Mouse (Mus musculus) neural tube, embryonic 11.5 days (tissue): ENCODE data around the gene Smg6. TPM values are rescaled to one million over a fixed set of nuclear protein-coding genes. Genes with fewer than 3 reads are reported as not detected.

Experiments used
- ATAC-seq: fragments of 200-750 bp; cut with Nextera tagmentation; 2 replicates; pipeline ENCODE4 v1.8.0; 2017; ENCODE audit warnings: moderate number of reproducible peaks, mild to moderate bottlenecking, moderate TSS enrichment, moderate library complexity; ENCODE audit not compliant: insufficient read depth, low FRiP score, low TSS enrichment
- DNase-seq: peaks from one replicate; pipeline ENCODE4 v3.0.0-alpha.2; 2015; ENCODE audit warnings: low spot score
- H3K27ac ChIP-seq: fragments of 300-500 bp; sonication (generic); 2 replicates; pipeline ENCODE4 v1.5.1; 2014; ENCODE audit warnings: low read depth, mild to moderate bottlenecking, low read length
- H3K27me3 ChIP-seq: fragments of 300-500 bp; sonication (generic); 2 replicates; pipeline ENCODE4 v1.6.1; 2014; ENCODE audit warnings: mild to moderate bottlenecking, low read length, mixed read lengths; ENCODE audit not compliant: control insufficient read depth, insufficient read depth
- H3K36me3 ChIP-seq: fragments of 300-500 bp; sonication (generic); 2 replicates; pipeline ENCODE4 v1.6.1; 2014; ENCODE audit warnings: mild to moderate bottlenecking, low read length, moderate library complexity, mixed read lengths; ENCODE audit not compliant: control insufficient read depth, insufficient read depth
- H3K4me1 ChIP-seq: fragments of 300-500 bp; sonication (generic); 2 replicates; pipeline ENCODE4 v1.6.1; 2014; ENCODE audit warnings: low read length, mixed read lengths; ENCODE audit not compliant: control insufficient read depth, insufficient read depth
- H3K4me2 ChIP-seq: fragments of 300-500 bp; sonication (generic); 2 replicates; pipeline ENCODE4 v1.6.1; 2014; ENCODE audit warnings: low read depth, mild to moderate bottlenecking, moderate library complexity
- H3K4me3 ChIP-seq: fragments of 300-500 bp; sonication (generic); 2 replicates; pipeline ENCODE4 v1.5.1; 2014; ENCODE audit warnings: low read depth, low read length
- H3K9ac ChIP-seq: fragments of 300-500 bp; sonication (generic); 2 replicates; pipeline ENCODE4 v1.6.1; 2014; ENCODE audit warnings: mild to moderate bottlenecking, low read length
- H3K9me3 ChIP-seq: fragments of 300-500 bp; sonication (generic); 2 replicates; pipeline ENCODE4 v1.6.1; 2016; ENCODE audit warnings: low read length; ENCODE audit not compliant: control insufficient read depth
- WGBS: fragments of 180-500 bp; shearing (Covaris S2); extraction: QIAGEN DNeasy Blood & Tissue Kit; methylation state at CpG from one replicate; pipeline ENCODE4 v1.1.7; 2014; 5-methylcytosine and 5-hydroxymethylcytosine counted together
- polyA plus RNA-seq: library from polyadenylated mRNA; unstranded; fragments of >200 nt; fragmentation: Nextera tagmentation; extraction: Ambion mirVana; gene quantifications from 2 replicates; pipeline ENCODE4 v1.2.1, GENCODE M21; 2014

The Smg6 gene
- polyA plus RNA-seq, 1 experiment from 2014 or later = 17.4 TPM

GRCm38 (mm10) chr11:75129481-75129880, 203.9 kb downstream of the Smg6 start:
- Histone ChIP-seq H3K27ac (no peak overlapping the region), H3K4me1 (no peaks in the 10 kb centered on the region), H3K36me3 (no peaks in the 10 kb centered on the region), H3K4me3 (no peak overlapping the region), H3K27me3 (no peaks in the 10 kb centered on the region), H3K9me3 (no peaks in the 10 kb centered on the region), H3K4me2 (no peak overlapping the region), H3K9ac (no peak overlapping the region)
- ATAC-seq = no peak
- no peak for DNase-seq
- 97% methylated on average over 6 of the region's 6 CpGs for WGBS

- DNase-seq (no peak), ATAC-seq (no peak)
- H3K9me3 ChIP-seq = no peaks in the 10 kb centered on the region
- H3K4me3 ChIP-seq = no peak overlapping the region
- no peaks in the 10 kb centered on the region for H3K36me3 ChIP-seq
- 85% methylated on average over 4 of the region's 4 CpGs for WGBS
- 0 out of 2 replicates have a peak, but pooled peaks cover under 1% of the 10 kb centered on the region for H3K4me1 ChIP-seq
- H3K4me2 ChIP-seq = no peak overlapping the region
- no peak overlapping the region for H3K9ac ChIP-seq
- no peaks in the 10 kb centered on the region for H3K27me3 ChIP-seq
- no peak overlapping the region for H3K27ac ChIP-seq
These were observed 205.7 kb downstream of the Smg6 start for GRCm38 (mm10) chr11:75131300-75131699.

GRCm38 (mm10) chr11:75132278-75132677, 206.7 kb downstream of the Smg6 start:
- 90% methylated on average over 5 of the region's 5 CpGs for WGBS

GRCm38 (mm10) chr11:75133391-75133790, 207.8 kb downstream of the Smg6 start:
- no peak overlapping the region for H3K4me2 ChIP-seq
- no peak overlapping the region for H3K27ac ChIP-seq
- ATAC-seq = no peak
- no peaks in the 10 kb centered on the region for H3K27me3 ChIP-seq
- H3K36me3 ChIP-seq = no peaks in the 10 kb centered on the region
- no peak overlapping the region for H3K4me3 ChIP-seq
- H3K9me3 ChIP-seq = no peaks in the 10 kb centered on the region
- 0 out of 2 replicates have a peak, but pooled peaks cover 6% of the 10 kb centered on the region for H3K4me1 ChIP-seq
- 93% methylated on average over 5 of the region's 5 CpGs for WGBS
- H3K9ac ChIP-seq = no peak overlapping the region
- no peak for DNase-seq

More at GRCm38 (mm10) chr11:75132278-75132677, 206.7 kb downstream of the Smg6 start:
- DNase-seq (no peak), ATAC-seq (no peak)
- H3K36me3 ChIP-seq = no peaks in the 10 kb centered on the region
- H3K9me3 ChIP-seq = no peaks in the 10 kb centered on the region
- no peak overlapping the region for H3K27ac ChIP-seq
- H3K4me2 ChIP-seq = no peak overlapping the region
- 0 out of 2 replicates have a peak, but pooled peaks cover 6% of the 10 kb centered on the region for H3K4me1 ChIP-seq
- no peaks in the 10 kb centered on the region for H3K27me3 ChIP-seq
- no peak overlapping the region for H3K9ac ChIP-seq
- no peak overlapping the region for H3K4me3 ChIP-seq

- peaks cover 6% of the 10 kb centered on the region; the same call in 1 of the 2 replicates for H3K4me1 ChIP-seq
- no peaks in the 10 kb centered on the region for H3K9me3 ChIP-seq
- ATAC-seq (no peak), DNase-seq (no peak)
- H3K4me3 ChIP-seq = no peak overlapping the region
- H3K36me3 ChIP-seq = no peaks in the 10 kb centered on the region
- H3K4me2 ChIP-seq = no peak overlapping the region
- WGBS = 14% methylated on average over 2 of the region's 2 CpGs
- no peaks in the 10 kb centered on the region for H3K27me3 ChIP-seq
- H3K27ac ChIP-seq = no peak overlapping the region
- H3K9ac ChIP-seq = no peak overlapping the region
These were observed 208.3 kb downstream of the Smg6 start for GRCm38 (mm10) chr11:75133951-75134350.

- Histone ChIP-seq H3K27ac (no peak overlapping the region), H3K4me3 (no peak overlapping the region), H3K27me3 (no peaks in the 10 kb centered on the region), H3K9me3 (no peaks in the 10 kb centered on the region), H3K9ac (no peak overlapping the region), H3K4me1 (peaks cover 9% of the 10 kb centered on the region; the same call in 1 of the 2 replicates), H3K4me2 (no peak overlapping the region), H3K36me3 (no peaks in the 10 kb centered on the region)
- ATAC-seq (no peak), DNase-seq (no peak)
- 80% methylated on average over 5 of the region's 5 CpGs for WGBS
These were observed 209.0 kb downstream of the Smg6 start for GRCm38 (mm10) chr11:75134485-75135068.

- no peaks in the 10 kb centered on the region for H3K9me3 ChIP-seq
- no peak overlapping the region for H3K27ac ChIP-seq
- ATAC-seq (no peak), DNase-seq (no peak)
- no peak overlapping the region for H3K4me3 ChIP-seq
- no peak overlapping the region for H3K4me2 ChIP-seq
- WGBS = 90% methylated on average over 4 of the region's 4 CpGs
- H3K36me3 ChIP-seq = no peaks in the 10 kb centered on the region
- no peaks in the 10 kb centered on the region for H3K27me3 ChIP-seq
- peaks cover 10% of the 10 kb centered on the region; the same call in 1 of the 2 replicates for H3K4me1 ChIP-seq
- H3K9ac ChIP-seq = no peak overlapping the region
These were observed 209.7 kb downstream of the Smg6 start for GRCm38 (mm10) chr11:75135358-75135757.

GRCm38 (mm10) chr11:75136666-75137398, 211.2 kb downstream of the Smg6 start:
- 38% methylated on average over 5 of the region's 5 CpGs for WGBS
- DNase-seq = no peak
- no peak for ATAC-seq
- Histone ChIP-seq H3K9me3 (no peaks in the 10 kb centered on the region), H3K9ac (no peak overlapping the region), H3K4me3 (no peak overlapping the region), H3K4me1 (peaks cover 14% of the 10 kb centered on the region; the same call in 1 of the 2 replicates), H3K27me3 (no peaks in the 10 kb centered on the region), H3K36me3 (0 out of 2 replicates have a peak, but pooled peaks cover 2% of the 10 kb centered on the region), H3K27ac (no peak overlapping the region), H3K4me2 (no peak overlapping the region)
